Mouse (Mus musculus) spleen, adult 2 months (tissue): ENCODE measurements around the gene Chsy1.

Source experiments
- CTCF ChIP-seq: fragments of 200-500 bp; IDR thresholded peaks from 2 replicates; pipeline ENCODE4 v1.5.1; 2011; ENCODE audit warnings: mild to moderate bottlenecking, inconsistent platforms; ENCODE audit not compliant: insufficient read depth, insufficient read length, insufficient replicate concordance; ENCODE audit errors: extremely low read depth
- POLR2A ChIP-seq: fragments of 200-500 bp; IDR thresholded peaks from 2 replicates; pipeline ENCODE4 v1.6.1; 2011; ENCODE audit warnings: low read depth, low read length, inconsistent platforms

DNA sequence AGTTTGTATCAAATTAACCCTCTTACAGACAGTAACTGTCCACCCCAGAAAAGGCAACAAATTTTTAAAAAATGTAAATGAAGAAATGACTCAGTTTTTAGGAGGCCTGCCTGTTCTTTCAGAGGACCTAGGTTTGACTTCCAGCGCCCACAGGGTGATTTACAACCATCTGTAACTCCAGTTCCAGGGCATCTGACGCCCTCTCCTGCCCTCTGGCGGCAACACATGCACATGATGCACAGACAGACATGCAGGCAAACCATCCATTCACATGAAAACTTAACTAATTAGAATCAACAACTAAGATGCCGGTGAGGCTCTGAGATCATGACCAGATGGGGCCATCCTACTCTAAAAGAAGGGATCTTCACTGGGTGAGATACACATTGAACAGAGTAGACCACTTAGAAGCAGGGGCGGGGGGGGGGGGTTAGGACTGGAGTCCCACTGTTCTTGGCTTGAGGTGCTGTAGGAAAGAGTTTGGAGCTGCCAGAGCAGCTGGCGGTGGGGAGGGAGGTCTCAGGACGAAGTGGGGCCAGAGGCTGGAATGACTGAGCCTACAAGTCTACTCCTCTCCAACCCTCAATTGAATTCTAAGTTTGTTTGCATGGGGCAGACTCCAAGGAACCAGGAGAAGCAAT is 72.9 kb downstream of the Chsy1 start:
- TF ChIP-seq POLR2A = no peak
- no peak for TF ChIP-seq CTCF
